Mouse (Mus musculus): ENCODE results near the gene Trex1. TPM values are rescaled to one million over a fixed set of nuclear protein-coding genes. Genes with fewer than 3 reads are reported as not detected.

Trex1 gene
- 10 to 100 TPM; 13.7 to 18.3 (median 16.4) TPM for total RNA-seq (2022)

DNA sequence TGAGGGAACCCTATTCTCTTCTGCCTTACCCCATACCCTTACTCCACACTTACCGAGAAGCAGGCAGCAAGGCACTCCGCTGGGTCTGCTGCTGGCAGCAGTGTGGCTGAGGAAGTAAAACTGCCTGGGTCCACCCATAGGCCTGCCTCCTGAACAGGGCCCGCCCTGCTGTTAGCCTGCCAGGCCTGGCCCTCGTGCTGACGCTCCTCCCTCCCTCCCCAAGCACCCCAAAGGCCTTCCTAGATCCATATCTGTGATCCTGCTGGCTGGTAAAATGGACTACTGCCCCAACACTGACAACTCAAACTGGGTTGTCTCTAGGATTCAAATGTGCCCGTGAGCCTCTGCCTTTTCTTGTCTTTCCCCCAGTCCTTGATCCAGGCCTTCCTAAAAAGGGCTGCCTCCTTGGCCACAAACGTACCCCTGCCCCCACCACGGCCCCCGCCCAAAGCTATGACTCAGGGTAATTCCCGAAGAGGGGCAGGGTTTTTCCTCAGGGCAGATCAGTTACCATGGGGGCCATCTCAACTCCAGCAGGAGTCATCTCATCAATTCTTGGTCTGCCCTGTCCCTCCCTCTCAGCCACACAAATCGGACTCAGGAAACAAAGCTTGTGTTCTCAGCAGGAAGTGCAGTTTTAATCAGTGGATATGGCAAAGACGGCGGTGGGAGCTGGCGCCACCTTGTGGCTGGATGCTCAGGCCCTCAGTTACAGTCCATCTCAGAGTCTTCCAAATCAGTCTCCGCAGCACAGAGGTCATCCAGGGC is at the start of gene Trex1:
Gene Trex1, minus strand, starts transcription at position 599 of the 768 bp plus-strand sequence.
- peak; percentile 88 to 94 for DNase-seq (ENCODE audit: low spot score in 2 of 2)

DNA sequence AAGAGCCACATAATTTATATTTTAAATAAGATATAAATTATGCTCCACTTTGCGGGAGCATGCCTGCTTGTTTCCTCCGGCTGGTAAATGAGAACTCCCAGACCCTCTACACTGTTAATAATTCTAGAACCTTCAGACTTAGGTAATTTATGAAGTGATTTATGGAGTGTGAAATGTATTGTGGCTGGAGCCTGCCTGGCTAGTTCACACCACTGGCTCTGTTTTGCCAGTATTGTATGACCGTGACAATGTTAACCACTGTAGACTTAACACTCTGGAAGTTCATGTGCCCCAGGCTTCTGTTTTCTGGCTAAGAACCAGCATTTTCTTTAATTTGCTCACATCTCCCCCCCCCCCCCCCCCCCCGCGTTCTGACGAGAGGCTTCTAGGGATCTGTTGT is 47.8 kb upstream of the Trex1 start:
- no peak for DNase-seq (ENCODE audit: low spot score in 2 of 2)

DNA sequence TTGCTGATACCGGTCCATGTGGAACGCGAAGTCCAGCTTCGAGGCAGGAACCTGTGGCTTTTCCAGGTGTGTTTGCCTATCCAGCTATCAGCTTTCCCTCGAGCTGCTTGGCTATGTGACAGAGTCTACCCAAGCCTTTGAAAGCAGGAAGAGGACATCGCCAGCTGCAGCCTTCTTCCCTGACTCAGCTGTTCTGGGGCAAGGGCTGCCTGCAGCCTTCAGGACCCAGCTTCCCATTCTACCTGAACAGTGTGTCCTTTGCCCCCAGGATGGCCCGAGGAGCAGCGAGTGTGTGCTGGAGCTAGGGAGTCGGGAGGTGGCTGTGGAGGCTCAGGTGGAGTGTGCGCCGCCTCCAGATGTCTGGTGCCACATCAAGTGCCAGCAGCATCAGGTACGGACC is 46.1 kb upstream of the Trex1 start:
- DNase-seq (ENCODE audit: low spot score in 2 of 2): no peak

DNA sequence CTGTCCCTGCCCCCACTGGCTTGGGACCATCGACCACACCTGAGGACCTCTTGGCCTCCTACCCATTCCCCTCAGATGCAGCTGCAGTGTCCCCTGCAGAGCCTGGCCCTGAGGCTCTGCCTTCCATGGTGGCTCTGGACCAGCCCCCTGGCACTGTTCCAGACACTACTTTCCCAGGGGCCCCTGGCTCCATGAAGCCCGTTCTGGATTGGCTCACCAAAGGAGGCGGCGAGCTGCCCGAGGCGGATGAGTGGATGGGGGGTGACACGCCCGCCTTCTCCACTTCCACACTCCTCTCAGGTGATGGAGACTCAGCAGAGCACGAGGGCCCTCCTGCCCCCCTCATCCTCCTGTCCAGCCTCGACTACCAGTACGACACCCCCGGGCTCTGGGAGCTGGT is 45.5 kb upstream of the Trex1 start:
- DNase-seq (ENCODE audit: low spot score in 2 of 2): no peak

DNA sequence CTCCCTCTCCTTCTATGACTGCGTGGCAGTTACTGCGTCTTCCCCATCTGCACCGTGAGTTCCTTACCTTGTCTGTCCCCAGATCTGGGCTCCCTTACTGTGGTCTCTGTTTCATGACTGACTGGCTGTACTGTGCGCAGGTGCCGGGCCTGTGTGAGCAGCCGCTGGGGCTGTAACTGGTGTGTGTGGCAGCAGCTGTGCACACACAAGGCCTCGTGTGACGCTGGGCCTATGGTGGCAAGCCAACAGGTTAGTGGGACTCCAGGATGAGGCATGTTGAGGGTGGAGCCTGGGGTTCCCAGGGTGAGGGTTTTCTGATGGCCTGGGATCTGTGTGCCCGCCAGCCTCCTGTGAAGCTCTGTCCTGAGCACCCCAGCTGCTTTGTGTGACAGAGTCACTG is 44.5 kb upstream of the Trex1 start:
- no peak for DNase-seq (ENCODE audit: low spot score in 2 of 2)

DNA sequence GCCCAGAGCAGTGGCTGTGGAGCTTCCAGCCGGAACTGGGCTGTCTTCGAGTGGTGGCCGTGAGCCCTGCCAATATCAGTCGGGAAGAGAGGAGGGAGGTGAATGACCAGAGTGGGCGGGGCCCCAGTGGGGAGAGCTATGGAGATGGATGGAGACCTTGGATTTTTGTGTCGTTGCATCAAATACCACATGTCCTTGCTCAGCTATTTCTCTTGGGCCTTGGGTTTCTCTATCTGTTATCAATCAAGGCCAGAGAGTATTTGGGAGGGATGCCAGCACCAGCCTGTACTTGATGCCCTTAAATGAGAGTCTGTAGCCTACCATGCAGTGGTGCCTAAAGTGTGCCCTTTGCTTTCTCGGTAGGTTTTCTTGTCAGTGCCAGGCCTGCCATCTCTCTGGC is 43.7 kb upstream of the Trex1 start:
- DNase-seq (ENCODE audit: low spot score in 2 of 2): no peak

DNA sequence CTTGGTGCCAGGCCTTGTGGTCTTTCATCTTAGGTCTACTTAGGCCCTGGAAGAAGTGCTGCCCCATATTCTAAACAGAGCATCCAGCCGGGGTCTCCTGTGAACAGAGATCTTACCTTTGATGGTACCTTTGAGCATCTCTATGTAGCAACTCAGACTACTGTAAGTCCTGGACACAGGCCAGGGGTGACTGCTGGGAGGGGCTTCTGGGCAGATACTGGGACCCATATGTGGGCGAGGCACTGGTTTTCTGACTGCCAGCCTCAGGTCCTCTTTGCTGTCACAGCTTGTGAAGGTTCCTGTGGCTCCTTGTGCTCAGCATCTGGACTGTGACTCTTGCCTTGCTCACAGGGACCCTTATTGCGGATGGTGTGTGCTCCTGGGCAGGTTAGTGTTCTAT is 43.0 kb upstream of the Trex1 start:
- DNase-seq (ENCODE audit: low spot score in 2 of 2): no peak

DNA sequence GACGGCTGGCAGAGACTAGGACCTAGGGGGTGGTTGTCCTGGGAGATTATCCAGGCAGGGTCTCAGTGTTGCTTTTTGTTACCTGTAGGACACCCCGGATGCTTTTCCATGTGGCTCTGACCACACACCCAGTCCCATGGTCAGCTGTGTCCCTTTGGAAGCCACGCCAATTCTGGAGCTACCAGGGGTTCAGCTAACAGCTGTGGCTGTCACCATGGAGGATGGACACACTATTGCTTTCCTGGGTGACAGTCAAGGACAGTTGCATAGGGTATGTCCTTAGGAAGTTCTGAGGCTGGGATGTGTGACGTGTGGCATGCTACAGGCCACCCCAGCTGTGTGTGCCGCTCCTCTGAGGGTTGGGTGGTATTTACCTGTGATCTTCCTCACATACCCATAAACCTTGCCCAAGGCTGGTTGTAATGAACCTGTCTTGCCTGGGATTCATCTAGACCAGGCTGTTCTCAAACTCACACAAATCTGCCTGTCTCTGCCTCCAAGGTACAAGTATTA is 42.5 kb upstream of the Trex1 start:
- DNase-seq (ENCODE audit: low spot score in 2 of 2): no peak

DNA sequence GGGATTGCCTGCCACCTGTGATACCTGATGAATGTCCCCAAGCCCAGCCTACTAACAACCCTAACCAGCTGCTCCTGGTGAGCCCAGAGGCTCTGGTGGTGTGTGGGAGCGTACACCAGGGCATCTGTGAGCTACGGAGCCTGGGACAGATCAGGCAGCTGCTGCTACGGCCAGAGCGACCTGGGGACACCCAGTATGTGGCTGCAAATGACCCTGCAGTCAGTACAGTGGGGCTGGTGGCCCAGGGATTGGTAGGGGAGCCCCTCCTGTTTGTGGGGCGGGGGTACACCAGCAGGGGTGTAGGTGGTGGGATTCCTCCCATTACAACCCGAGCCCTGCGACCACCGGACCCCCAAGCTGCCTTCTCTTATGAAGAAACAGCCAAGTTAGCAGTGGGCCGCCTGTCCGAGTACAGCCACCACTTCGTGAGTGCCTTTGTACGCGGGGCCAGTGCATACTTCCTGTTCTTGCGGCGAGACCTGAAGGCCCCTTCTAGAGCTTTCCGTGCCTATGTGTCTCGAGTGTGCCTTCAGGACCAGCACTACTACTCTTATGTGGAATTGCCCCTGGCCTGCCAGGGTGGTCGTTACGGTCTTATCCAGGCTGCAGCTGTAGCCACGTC is 40.9 kb upstream of the Trex1 start:
- no peak for DNase-seq (ENCODE audit: low spot score in 2 of 2)

DNA sequence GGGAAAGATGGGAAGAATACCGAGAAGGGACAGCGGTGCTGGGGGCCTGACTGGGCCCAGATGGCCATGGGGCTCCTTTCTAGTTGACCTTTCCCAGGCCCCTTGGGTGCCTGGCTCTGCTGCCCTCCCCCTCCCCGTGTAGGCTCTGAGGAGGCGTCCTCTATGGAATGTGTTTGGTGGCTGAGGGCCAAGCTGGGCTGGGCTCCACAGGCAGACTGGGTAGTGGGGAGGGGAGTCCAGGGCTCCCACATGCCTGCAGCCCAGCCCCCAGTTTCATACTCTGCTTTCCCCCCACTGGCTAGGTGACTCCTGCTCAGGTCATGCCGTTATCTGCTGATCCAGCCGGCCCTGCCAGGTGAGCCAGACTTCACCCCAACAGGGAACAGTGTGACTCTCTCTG is 39.4 kb upstream of the Trex1 start:
- peak in 1 of 2 experiments; percentile 47 for DNase-seq (ENCODE audit: low spot score in 2 of 2)

DNA sequence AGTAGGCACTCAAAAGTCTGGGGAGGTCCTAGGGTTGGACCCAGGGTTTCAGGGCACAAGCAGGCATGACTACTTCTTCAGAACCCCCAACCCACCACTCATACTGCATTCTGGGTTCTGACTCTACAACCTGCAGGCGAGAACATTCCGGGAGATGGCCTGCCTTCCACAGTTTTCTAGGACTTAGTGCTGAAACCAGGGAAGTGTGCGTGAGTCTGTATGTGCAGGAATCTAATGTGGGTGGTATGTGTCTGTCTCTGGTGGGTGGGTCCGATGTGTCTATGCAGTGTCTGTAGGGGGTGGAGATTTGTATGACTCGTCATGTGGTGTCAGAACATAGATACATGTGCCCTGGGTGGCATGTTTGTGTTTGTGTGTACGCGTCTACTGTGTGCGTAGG is 38.8 kb upstream of the Trex1 start:
- no peak for DNase-seq (ENCODE audit: low spot score in 2 of 2)

DNA sequence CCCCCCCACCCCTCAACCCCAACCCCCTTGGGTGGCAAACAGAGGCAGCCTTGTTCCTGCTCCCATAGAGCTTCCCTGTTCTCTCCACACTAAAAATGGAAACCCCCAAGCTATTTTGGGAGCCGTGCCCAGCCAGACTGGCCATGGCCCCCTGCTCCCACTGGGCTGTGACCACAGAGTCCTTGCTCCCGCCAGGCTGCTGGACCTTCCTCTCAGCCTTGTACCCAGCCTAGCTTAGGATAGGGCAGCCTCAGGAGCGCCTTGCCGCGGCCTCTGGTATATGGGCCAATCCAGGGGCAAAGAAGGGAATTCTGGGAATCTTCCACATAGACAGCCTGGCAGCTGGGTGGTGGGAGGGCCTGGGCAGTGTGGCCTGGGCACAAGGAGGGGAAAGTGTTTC is 38.3 kb upstream of the Trex1 start:
- DNase-seq (ENCODE audit: low spot score in 2 of 2): peak; percentile 82 to 88

DNA sequence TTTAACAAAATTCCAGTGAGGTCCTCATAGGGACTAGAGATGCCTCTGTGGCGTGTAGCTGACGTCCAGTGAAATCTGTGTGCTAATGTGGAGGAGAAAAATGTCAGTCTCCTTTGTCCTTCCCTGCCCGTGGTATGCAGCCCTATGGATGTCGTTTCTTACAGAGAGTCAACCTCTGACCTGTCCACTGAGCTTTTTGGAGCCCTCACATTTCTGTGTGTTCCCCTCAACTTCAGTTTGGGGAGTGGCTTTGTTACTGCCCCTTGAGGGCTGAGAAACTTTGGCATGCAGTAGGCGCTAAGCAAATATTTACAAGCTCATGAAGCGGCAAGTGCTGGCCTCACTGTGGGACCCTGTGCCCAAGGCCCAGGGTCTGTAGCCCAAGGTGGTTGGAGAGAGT is 37.8 kb upstream of the Trex1 start:
- no peak for DNase-seq (ENCODE audit: low spot score in 2 of 2)

DNA sequence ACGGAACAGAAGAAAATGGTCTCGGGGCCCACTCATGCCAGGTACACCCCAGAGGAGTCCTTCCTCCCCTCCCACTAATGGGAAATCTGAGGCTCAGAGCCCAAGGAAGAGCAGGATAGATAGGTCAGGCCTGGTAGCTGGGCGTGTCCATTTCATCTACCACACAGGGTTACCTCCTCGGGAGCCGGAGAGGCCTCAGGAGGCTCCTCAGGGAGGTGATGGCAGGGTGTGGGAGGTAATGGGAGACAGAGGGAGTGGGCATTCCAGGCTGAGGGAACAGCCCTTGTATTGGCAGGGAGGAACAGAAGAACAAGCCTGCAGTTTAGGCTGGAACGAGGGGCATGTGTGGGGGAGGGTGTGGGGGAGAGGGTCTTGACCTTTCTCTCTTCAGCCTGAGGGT is 37.3 kb upstream of the Trex1 start:
- DNase-seq (ENCODE audit: low spot score in 2 of 2): no peak

DNA sequence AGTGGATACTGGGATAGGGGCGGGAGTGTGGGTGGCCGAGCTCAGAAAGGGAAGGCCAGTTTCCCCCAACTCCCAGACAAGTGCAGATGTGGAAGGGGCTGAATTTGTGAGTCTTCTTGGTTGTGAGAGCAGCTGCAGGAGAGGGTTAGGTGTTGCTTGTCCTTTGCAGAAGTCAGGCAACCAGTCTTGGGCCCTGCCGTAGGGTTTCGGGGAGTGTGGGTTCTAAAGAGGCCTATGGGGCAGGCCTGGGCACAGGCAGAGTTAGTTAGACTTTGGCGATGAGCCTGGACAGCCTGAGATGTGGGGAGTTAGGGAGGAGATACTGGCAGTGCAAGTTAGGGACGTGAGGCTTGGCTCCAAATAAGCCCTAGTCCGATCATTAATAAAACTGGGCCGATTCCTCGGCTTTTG is 36.7 kb upstream of the Trex1 start:
- no peak for DNase-seq (ENCODE audit: low spot score in 2 of 2)

DNA sequence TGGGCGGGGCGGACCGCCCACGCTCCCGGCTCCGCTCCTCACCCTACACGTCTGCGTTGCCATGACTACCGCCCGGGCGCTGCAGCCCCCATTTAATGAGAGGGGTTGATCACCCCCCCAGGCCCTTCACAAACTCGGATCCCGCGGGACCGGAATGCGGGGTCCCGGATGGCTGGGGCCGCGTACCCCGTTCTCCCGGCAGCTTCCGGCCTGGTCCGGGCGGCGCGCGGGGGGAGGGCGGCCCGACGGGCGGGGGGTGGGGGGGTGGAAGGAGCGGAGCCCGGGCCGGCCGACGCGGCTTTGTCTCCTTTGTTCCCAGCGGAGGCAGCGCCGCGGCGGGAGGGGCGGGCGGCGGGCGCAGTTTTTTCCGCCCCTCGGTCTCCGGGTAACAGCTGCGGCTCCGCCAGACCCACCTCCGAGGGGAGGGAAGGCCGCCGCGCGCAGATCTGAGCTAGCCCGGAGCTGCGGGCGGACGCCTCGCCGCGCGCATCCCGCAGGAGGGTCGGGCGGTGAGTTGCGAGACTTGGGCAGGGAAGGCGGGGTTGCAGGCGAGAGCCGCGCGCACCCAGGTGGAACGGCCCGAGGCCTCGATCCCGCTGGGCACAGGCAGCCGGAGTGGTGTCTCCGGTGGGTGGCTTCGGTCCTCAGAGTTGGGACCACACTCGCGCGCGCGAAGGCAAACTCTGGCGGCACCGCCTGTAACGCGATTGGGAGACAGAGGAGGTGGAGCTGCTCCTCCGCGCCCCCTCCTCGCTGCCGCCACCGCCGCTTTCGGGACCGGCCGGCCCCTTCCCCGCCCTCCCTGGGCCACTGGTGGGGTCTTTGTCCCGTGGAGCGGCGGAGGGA is 35.8 kb upstream of the Trex1 start, which contains the start of gene Plxnb1:
Gene Plxnb1, plus strand, starts transcription at position 253 of the 846 bp plus-strand sequence.
- peak in 1 of 2 experiments; percentile 60 for DNase-seq (ENCODE audit: low spot score in 2 of 2)

DNA sequence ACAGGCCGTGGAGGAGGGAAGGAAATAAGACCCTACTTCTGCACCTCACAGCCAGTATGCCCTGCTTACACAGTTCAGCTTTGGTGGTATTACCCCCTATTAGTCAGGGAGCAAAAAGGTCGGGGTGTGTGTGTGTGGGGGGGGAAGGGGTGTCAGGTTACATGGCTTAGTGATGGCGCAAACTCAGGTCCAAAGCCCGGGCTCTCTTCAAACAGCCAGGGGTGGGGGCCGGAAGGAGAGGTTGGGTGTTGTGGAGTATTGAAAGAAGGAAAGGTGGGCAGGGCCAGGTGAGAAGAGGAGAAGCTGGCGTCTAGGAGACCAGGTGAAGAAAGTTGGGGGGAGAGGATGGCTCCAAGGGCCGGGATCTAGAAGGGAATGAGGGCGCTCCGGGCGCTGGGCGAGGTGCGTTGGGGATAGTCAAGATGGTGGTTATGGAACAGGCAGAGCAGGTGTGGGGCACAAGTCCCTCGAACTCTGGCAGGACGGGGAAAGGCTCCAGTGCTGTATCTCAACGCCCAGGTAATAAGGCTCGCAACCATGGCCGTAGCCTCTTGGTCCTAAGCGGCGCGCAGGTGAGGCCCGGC is 35.1 kb upstream of the Trex1 start:
- DNase-seq (ENCODE audit: low spot score in 2 of 2): no peak

DNA sequence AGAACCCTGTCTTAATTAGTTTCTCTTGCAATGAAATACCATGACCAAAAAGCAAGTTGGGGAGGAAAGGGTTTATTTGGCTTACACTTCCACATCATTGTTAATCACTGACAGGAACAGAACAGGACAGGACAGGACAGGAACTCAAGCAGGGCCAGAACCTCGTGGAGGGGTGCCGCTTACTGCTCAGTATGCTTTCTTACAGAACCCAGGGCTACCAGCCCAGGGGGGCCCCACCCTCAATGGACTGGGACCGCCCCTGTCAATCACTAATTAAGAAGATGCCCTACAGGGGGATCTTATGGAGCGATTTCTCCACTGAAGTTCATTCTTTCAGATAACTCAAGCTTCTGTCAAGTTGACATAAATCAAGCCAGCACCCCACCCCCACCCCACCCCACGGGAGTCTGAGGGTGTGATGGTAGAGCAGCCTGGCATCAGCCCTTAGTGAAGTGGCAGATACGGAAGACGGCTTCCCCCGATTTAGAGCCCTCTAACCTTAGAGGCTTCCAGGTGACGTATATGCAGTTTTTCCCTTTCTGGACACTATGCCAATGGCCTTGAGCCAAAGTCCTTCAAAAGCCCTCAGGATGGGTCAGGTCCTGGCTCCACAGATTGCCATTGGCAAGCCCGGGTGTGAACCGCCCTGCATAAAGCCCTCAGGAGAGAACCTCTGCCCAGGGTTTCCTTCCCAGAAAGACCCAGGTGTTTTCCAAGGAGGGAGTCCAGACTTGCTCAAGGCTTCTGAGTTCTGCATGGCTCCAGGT is 34.4 kb upstream of the Trex1 start:
- no peak for DNase-seq (ENCODE audit: low spot score in 2 of 2)

DNA sequence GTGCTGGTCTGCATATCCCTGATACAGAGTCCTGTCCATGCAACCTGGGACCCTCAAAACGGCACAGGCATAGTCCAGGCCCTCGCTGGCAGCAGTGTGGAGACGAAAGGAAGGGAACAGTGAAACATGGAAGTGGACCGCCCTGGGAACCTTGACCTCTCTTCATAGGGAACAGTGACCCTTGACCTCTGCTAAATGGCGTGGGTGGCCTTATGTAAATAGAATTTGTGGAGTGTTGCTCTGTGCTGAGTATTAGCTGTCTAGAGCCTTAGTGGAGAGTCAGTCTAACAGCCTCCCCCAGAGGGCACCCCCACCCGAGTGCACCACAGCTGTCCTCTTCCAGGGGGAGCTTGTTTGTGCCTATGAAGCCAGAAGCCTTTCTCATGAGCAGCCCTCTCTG is 33.3 kb upstream of the Trex1 start:
- DNase-seq (ENCODE audit: low spot score in 2 of 2): no peak

DNA sequence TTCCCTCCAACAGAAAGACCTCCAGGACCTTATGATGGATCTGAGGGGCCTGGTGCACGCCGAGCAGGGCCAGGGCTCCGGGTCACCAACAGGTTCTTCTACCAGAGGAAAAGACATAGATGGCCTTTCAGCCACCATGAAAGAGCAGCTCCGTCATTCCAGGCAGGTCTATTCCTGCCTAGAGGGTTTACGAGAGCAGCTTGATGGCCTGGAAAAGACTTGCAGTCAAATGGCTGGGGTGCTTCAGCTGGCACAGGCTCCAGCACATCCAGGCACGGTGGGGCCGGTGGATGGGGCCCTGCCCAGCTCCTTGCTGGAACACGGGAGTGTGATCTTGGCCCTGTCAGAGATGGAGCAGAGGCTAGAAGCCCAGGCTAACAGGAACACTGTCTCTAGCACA is 32.3 kb upstream of the Trex1 start:
- DNase-seq (ENCODE audit: low spot score in 2 of 2): no peak

DNA sequence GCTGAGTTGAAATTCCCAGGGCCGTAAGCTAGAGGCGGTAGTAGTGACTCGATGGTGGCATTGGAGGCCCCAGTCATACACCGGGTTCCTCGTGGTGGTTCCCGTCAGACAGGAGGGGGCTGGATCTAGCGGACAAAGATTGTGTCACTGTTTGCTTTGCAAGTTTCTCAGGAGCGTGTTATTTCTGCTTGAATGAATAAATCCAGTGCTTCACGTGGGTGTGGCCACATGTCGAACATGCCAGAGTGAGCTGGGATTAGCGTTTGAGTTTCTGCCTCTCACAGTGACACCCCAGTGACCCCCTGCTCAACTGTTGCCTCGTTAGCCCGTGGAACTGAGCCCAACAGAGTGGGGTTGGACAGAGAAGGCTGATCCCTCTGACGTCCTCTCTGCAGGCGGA is 30.9 kb upstream of the Trex1 start:
- DNase-seq (ENCODE audit: low spot score in 2 of 2): no peak

Data from layer of hippocampus, adult 8-10 months (tissue).